Mouse (Mus musculus) hindbrain, embryonic 11.5 days (tissue): Measurements from ENCODE around the gene Lyzl4. TPM values are rescaled to one million over a fixed set of nuclear protein-coding genes. Genes with fewer than 3 reads are reported as not detected.

Experiments
- ATAC-seq: fragments of 200-750 bp; cut with Nextera tagmentation; 2 replicates; pipeline ENCODE4 v1.8.0; 2017; ENCODE audit warnings: mild to moderate bottlenecking, moderate TSS enrichment, moderate library complexity; ENCODE audit not compliant: low FRiP score
- DNase-seq: peaks from one replicate; pipeline ENCODE4 v3.0.0-alpha.2; 2015; ENCODE audit warnings: low spot score
- H3K27ac ChIP-seq: fragments of 300-500 bp; sonication (generic); 2 replicates; pipeline ENCODE4 v1.5.1; 2014; ENCODE audit warnings: mild to moderate bottlenecking, low read depth, low read length
- H3K27me3 ChIP-seq: fragments of 300-500 bp; sonication (generic); 2 replicates; pipeline ENCODE4 v1.6.1; 2014; ENCODE audit warnings: mild to moderate bottlenecking, low read length, moderate library complexity, mixed read lengths; ENCODE audit not compliant: control insufficient read depth, insufficient read depth
- H3K36me3 ChIP-seq: fragments of 300-500 bp; sonication (generic); 2 replicates; pipeline ENCODE4 v1.6.1; 2014; ENCODE audit warnings: mild to moderate bottlenecking, low read length, moderate library complexity, mixed read lengths; ENCODE audit not compliant: control insufficient read depth, insufficient read depth
- H3K4me1 ChIP-seq: fragments of 300-500 bp; sonication (generic); replicated peaks from 2 replicates; pipeline ENCODE4 v1.6.1; 2014; ENCODE audit warnings: low read length, mixed read lengths; ENCODE audit not compliant: control insufficient read depth, insufficient read depth
- H3K4me2 ChIP-seq: fragments of 300-500 bp; sonication (generic); replicated peaks from 2 replicates; pipeline ENCODE4 v1.6.1; 2014; ENCODE audit warnings: mild to moderate bottlenecking, low read depth, low read length
- H3K4me3 ChIP-seq: fragments of 300-500 bp; sonication (generic); 2 replicates; pipeline ENCODE4 v1.5.1; 2014; ENCODE audit warnings: low read depth, low read length
- H3K9ac ChIP-seq: fragments of 300-500 bp; sonication (generic); 2 replicates; pipeline ENCODE4 v1.6.1; 2014; ENCODE audit warnings: low read depth, low read length
- H3K9me3 ChIP-seq: fragments of 300-500 bp; sonication (generic); 2 replicates; pipeline ENCODE4 v1.6.1; 2016; ENCODE audit warnings: low read length; ENCODE audit not compliant: control insufficient read depth
- WGBS: fragments of 180-500 bp; shearing (Covaris S2); extraction: QIAGEN DNeasy Blood & Tissue Kit; methylation state at CpG from one replicate; pipeline ENCODE4 v1.1.7; 2014; 5-methylcytosine and 5-hydroxymethylcytosine counted together
- polyA plus RNA-seq: library from polyadenylated mRNA; unstranded; fragments of >200 nt; fragmentation: Nextera tagmentation; extraction: Ambion mirVana; gene quantifications from 2 replicates; pipeline ENCODE4 v1.2.1, GENCODE M21; 2014

Lyzl4 gene
- polyA plus RNA-seq, 1 experiment from 2014 or later = not detected

- Histone ChIP-seq H3K4me2 (no peak overlapping the region), H3K4me3 (no peak overlapping the region), H3K4me1 (no peaks in the 10 kb centered on the region; the same call in 1 of the 2 replicates), H3K9me3 (no peaks in the 10 kb centered on the region), H3K36me3 (no peaks in the 10 kb centered on the region), H3K9ac (no peak overlapping the region), H3K27ac (no peak overlapping the region), H3K27me3 (no peaks in the 10 kb centered on the region)
- no peak for DNase-seq
- ATAC-seq = no peak
- 84% methylated on average over 2 of the region's 2 CpGs for WGBS
Observed at GRCm38 (mm10) chr9:121675556-121675955, 33.7 kb upstream of the Lyzl4 start.

- Histone ChIP-seq H3K27me3 (no peaks in the 10 kb centered on the region), H3K4me1 (peaks cover 3% of the 10 kb centered on the region; the same call in 1 of the 2 replicates), H3K4me2 (no peak overlapping the region), H3K27ac (no peak overlapping the region), H3K4me3 (no peak overlapping the region), H3K36me3 (no peaks in the 10 kb centered on the region), H3K9me3 (no peaks in the 10 kb centered on the region), H3K9ac (no peak overlapping the region)
- WGBS = 92% methylated on average over 9 of the region's 9 CpGs
- no peak for ATAC-seq
- DNase-seq = no peak
Observed at GRCm38 (mm10) chr9:121675011-121675410, 33.1 kb upstream of the Lyzl4 start.

- Histone ChIP-seq H3K4me1 (peaks cover 6% of the 10 kb centered on the region; the same call in 1 of the 2 replicates), H3K9ac (no peak overlapping the region), H3K36me3 (no peaks in the 10 kb centered on the region), H3K27ac (no peak overlapping the region), H3K4me2 (no peak overlapping the region), H3K27me3 (peaks cover 3% of the 10 kb centered on the region; the same call in 1 of the 2 replicates), H3K9me3 (no peaks in the 10 kb centered on the region), H3K4me3 (no peak overlapping the region)
- WGBS = 87% methylated on average over 5 of the region's 5 CpGs
- ATAC-seq (no peak), DNase-seq (no peak)
Observed at GRCm38 (mm10) chr9:121673716-121674115, 31.8 kb upstream of the Lyzl4 start.

GRCm38 (mm10) chr9:121672311-121672710, 30.4 kb upstream of the Lyzl4 start:
- Histone ChIP-seq H3K27me3 (peaks cover 3% of the 10 kb centered on the region; the same call in 1 of the 2 replicates), H3K9me3 (no peaks in the 10 kb centered on the region), H3K4me1 (peaks cover 6% of the 10 kb centered on the region), H3K27ac (no peak overlapping the region), H3K36me3 (no peaks in the 10 kb centered on the region), H3K4me2 (no peak overlapping the region), H3K9ac (no peak overlapping the region), H3K4me3 (no peak overlapping the region)
- no peak for DNase-seq
- 73% methylated on average over 5 of the region's 5 CpGs for WGBS
- ATAC-seq = no peak

- Histone ChIP-seq H3K4me2 (no peak overlapping the region), H3K4me1 (peaks cover 9% of the 10 kb centered on the region), H3K9me3 (no peaks in the 10 kb centered on the region), H3K9ac (no peak overlapping the region), H3K27ac (no peak overlapping the region), H3K36me3 (no peaks in the 10 kb centered on the region), H3K27me3 (peaks cover 3% of the 10 kb centered on the region; the same call in 1 of the 2 replicates), H3K4me3 (no peak overlapping the region)
- no peak; the same call in 1 of the 2 replicates for ATAC-seq
- 29% methylated on average over 7 of the region's 7 CpGs for WGBS
- DNase-seq = peak; percentile 74
Observed at GRCm38 (mm10) chr9:121671300-121671699, 29.4 kb upstream of the Lyzl4 start.

- DNase-seq (peak; percentile 83), ATAC-seq (peak; percentile 68)
- H3K27ac ChIP-seq = no peak overlapping the region
- peaks cover 9% of the 10 kb centered on the region for H3K4me1 ChIP-seq
- H3K4me2 ChIP-seq = peak overlapping the region; percentile 49
- peaks cover 3% of the 10 kb centered on the region; the same call in 1 of the 2 replicates for H3K27me3 ChIP-seq
- H3K36me3 ChIP-seq = no peaks in the 10 kb centered on the region
- under 1% methylated on average over 28 of the region's 28 CpGs for WGBS
- H3K9ac ChIP-seq = peak overlapping the region; percentile 32
- no peaks in the 10 kb centered on the region for H3K9me3 ChIP-seq
- H3K4me3 ChIP-seq = peak overlapping the region; percentile 20
Observed at GRCm38 (mm10) chr9:121669348-121669791, 27.5 kb upstream of the Lyzl4 start.

- WGBS = 68% methylated on average over 11 of the region's 11 CpGs
- H3K27me3 ChIP-seq = peaks cover 3% of the 10 kb centered on the region; the same call in 1 of the 2 replicates
- no peaks in the 10 kb centered on the region for H3K36me3 ChIP-seq
- H3K4me2 ChIP-seq = no peak overlapping the region
- peaks cover 9% of the 10 kb centered on the region for H3K4me1 ChIP-seq
- no peak overlapping the region for H3K4me3 ChIP-seq
- H3K27ac ChIP-seq = peak overlapping the region; percentile 45; the same call in 1 of the 2 replicates
- no peak for ATAC-seq
- H3K9ac ChIP-seq = no peak overlapping the region
- no peak for DNase-seq
- no peaks in the 10 kb centered on the region for H3K9me3 ChIP-seq
Observed at GRCm38 (mm10) chr9:121667822-121668221, 25.9 kb upstream of the Lyzl4 start.

- Histone ChIP-seq H3K27ac (peak overlapping the region; percentile 45; the same call in 1 of the 2 replicates), H3K4me2 (no peak overlapping the region), H3K9ac (0 out of 2 replicates have a peak overlapping the region, but pooled peaks have one; percentile 15), H3K9me3 (no peaks in the 10 kb centered on the region), H3K4me3 (no peak overlapping the region), H3K27me3 (peaks cover 3% of the 10 kb centered on the region; the same call in 1 of the 2 replicates), H3K36me3 (no peaks in the 10 kb centered on the region), H3K4me1 (peaks cover 9% of the 10 kb centered on the region)
- ATAC-seq (no peak; the same call in 1 of the 2 replicates), DNase-seq (peak; percentile 31)
- WGBS = 63% methylated on average over 16 of the region's 16 CpGs
Observed at GRCm38 (mm10) chr9:121666957-121667630, 25.2 kb upstream of the Lyzl4 start.

GRCm38 (mm10) chr9:121664104-121664503, 22.2 kb upstream of the Lyzl4 start:
- Histone ChIP-seq H3K9ac (no peak overlapping the region), H3K27ac (no peak overlapping the region), H3K4me2 (no peak overlapping the region), H3K4me3 (no peak overlapping the region), H3K9me3 (no peaks in the 10 kb centered on the region), H3K36me3 (no peaks in the 10 kb centered on the region), H3K27me3 (peaks cover 2% of the 10 kb centered on the region; the same call in 1 of the 2 replicates), H3K4me1 (peaks cover 5% of the 10 kb centered on the region)
- WGBS = 84% methylated on average over 5 of the region's 5 CpGs
- ATAC-seq (no peak), DNase-seq (no peak)
